Mouse (Mus musculus): ENCODE data around the gene Gm960. TPM values are rescaled to one million over a fixed set of nuclear protein-coding genes. Genes with fewer than 3 reads are reported as not detected.

The Gm960 gene
- polyA plus RNA-seq, 1 experiment from 2014 or later, result 1.1 TPM

DNA sequence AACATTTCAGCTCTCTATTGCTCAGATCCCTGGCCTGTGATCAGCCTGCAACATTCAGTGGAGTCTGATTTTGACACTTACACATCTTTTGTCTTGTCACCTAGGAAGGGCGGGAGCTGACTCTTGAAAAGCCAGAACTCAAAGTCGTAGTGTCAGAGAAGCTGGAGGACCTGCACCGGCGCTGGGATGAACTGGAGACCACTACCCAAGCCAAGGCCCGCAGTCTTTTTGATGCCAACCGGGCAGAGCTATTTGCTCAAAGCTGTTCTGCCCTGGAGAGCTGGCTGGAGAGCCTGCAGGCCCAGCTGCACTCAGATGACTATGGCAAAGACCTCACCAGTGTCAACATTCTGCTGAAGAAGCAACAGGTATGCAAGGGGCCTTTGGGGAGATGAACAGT lies 43.8 kb upstream of the Gm960 start:
- Histone ChIP-seq H3K4me1 (ENCODE audit: control insufficient read depth in 2 of 2, insufficient read depth in 2 of 2, low read length in 2 of 2) (peaks cover 0 to 7% of the 10 kb centered on the region in 2 experiments; a peak in 3 of 4 replicates), H3K4me3 (ENCODE audit: control insufficient read depth in 1 of 2, insufficient read depth in 1 of 2, low read depth in 1 of 2, low read length in 2 of 2) (no peak overlapping the region), H3K27ac (replicated peaks in 1 of 2; ENCODE audit: control insufficient read depth in 1 of 2, insufficient read depth in 1 of 2, low read depth in 2 of 2, low read length in 2 of 2) (no peak overlapping the region), H3K4me2 (ENCODE audit: low read length) (no peak overlapping the region), H3K27me3 (ENCODE audit: control insufficient read depth, insufficient read depth, low read length) (no peaks in the 10 kb centered on the region), H3K36me3 (ENCODE audit: control insufficient read depth, insufficient read depth, low read length) (no peaks in the 10 kb centered on the region), H3K9me3 (ENCODE audit: control insufficient read depth, low read length) (no peaks in the 10 kb centered on the region), H3K9ac (ENCODE audit: low read length) (no peak overlapping the region)
- WGBS, result 81% methylated on average over 6 of the region's 6 CpGs
- ATAC-seq (ENCODE audit: insufficient number of reproducible peaks, insufficient read depth, low FRiP score, low read depth), result no peak

DNA sequence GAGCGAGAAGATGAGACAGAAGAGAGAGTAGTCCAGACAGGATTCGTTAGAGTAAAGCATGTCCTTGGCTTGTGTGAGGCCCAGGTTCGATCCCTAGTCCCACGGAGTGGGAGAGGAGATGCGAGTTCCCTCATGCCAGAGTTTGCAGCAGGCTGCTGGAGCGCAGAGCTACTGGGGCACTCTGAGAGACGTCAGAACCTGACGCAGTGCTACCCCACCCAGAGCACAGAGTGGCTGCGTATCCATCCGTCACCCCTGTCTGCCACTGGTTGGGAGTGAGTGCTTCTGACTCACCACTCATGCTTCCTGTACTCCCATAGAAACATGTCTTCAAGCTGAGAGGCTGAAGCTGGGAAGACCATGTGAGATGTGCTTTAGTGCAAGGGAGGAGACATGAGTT lies 43.0 kb upstream of the Gm960 start:
- WGBS, result 70% methylated on average over 10 of the region's 10 CpGs
- Histone ChIP-seq H3K4me2 (ENCODE audit: low read length) (no peak overlapping the region), H3K4me1 (ENCODE audit: control insufficient read depth in 2 of 2, insufficient read depth in 2 of 2, low read length in 2 of 2) (peaks cover 0 to 7% of the 10 kb centered on the region in 2 experiments; a peak in 3 of 4 replicates), H3K4me3 (ENCODE audit: control insufficient read depth in 1 of 2, insufficient read depth in 1 of 2, low read depth in 1 of 2, low read length in 2 of 2) (no peak overlapping the region), H3K27me3 (ENCODE audit: control insufficient read depth, insufficient read depth, low read length) (no peaks in the 10 kb centered on the region), H3K36me3 (ENCODE audit: control insufficient read depth, insufficient read depth, low read length) (no peaks in the 10 kb centered on the region), H3K9me3 (ENCODE audit: control insufficient read depth, low read length) (no peaks in the 10 kb centered on the region), H3K9ac (ENCODE audit: low read length) (no peak overlapping the region), H3K27ac (replicated peaks in 1 of 2; ENCODE audit: control insufficient read depth in 1 of 2, insufficient read depth in 1 of 2, low read depth in 2 of 2, low read length in 2 of 2) (no peak overlapping the region)
- no peak for ATAC-seq (ENCODE audit: insufficient number of reproducible peaks, insufficient read depth, low FRiP score, low read depth)

DNA sequence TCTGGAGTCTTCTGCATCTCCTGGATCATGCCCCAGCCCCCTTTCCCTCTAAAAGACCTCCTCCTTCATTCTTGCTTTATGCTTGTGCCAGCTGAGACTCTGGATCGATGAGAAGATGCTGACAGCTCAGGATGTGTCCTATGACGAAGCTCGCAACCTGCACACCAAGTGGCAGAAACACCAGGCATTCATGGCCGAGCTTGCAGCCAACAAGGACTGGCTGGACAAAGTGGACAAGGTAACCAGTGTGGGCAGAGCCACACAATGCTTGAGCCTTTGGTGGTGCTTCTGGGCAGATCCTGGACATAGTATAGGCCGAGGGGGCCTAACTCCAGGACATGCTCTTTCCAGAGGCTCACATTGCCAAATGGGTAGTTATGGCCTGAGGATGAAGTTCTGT lies 41.3 kb upstream of the Gm960 start:
- no peaks in the 10 kb centered on the region for H3K27me3 ChIP-seq (ENCODE audit: control insufficient read depth, insufficient read depth, low read length)
- H3K4me2 ChIP-seq (ENCODE audit: low read length), result no peak overlapping the region
- no peaks in the 10 kb centered on the region for H3K9me3 ChIP-seq (ENCODE audit: control insufficient read depth, low read length)
- H3K4me1 ChIP-seq (ENCODE audit: control insufficient read depth in 2 of 2, insufficient read depth in 2 of 2, low read length in 2 of 2), result peaks cover 0 to under 1% of the 10 kb centered on the region in 2 experiments; a peak in 1 of 4 replicates
- no peak overlapping the region for H3K27ac ChIP-seq (replicated peaks in 1 of 2; ENCODE audit: control insufficient read depth in 1 of 2, insufficient read depth in 1 of 2, low read depth in 2 of 2, low read length in 2 of 2)
- H3K9ac ChIP-seq (ENCODE audit: low read length), result no peak overlapping the region
- no peak for ATAC-seq (ENCODE audit: insufficient number of reproducible peaks, insufficient read depth, low FRiP score, low read depth)
- no peak overlapping the region for H3K4me3 ChIP-seq (ENCODE audit: control insufficient read depth in 1 of 2, insufficient read depth in 1 of 2, low read depth in 1 of 2, low read length in 2 of 2)
- 78% methylated on average over 5 of the region's 5 CpGs for WGBS
- no peaks in the 10 kb centered on the region for H3K36me3 ChIP-seq (ENCODE audit: control insufficient read depth, insufficient read depth, low read length)

DNA sequence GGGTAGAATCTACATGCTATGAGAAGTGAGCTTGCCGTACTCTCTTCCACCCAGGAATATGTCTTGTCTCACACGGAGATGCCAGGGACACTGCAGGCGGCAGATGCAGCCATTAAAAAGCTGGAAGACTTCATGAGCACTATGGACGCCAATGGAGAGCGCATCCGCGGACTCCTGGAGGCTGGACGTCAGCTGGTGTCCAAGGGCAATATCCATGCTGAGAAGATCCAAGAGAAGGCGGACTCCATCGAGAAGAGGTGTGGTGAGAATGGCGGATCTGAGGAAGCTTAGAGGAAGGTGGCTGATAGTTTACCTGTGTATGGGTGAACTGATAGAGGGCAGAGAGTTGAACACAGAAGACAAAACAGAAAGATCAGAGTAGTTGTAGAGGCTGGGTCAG lies 40.6 kb upstream of the Gm960 start:
- H3K4me3 ChIP-seq (ENCODE audit: control insufficient read depth in 1 of 2, insufficient read depth in 1 of 2, low read depth in 1 of 2, low read length in 2 of 2), result no peak overlapping the region
- no peaks in the 10 kb centered on the region for H3K9me3 ChIP-seq (ENCODE audit: control insufficient read depth, low read length)
- H3K36me3 ChIP-seq (ENCODE audit: control insufficient read depth, insufficient read depth, low read length), result no peaks in the 10 kb centered on the region
- no peak overlapping the region for H3K27ac ChIP-seq (replicated peaks in 1 of 2; ENCODE audit: control insufficient read depth in 1 of 2, insufficient read depth in 1 of 2, low read depth in 2 of 2, low read length in 2 of 2)
- no peaks in the 10 kb centered on the region for H3K4me1 ChIP-seq (ENCODE audit: control insufficient read depth in 2 of 2, insufficient read depth in 2 of 2, low read length in 2 of 2)
- no peak overlapping the region for H3K4me2 ChIP-seq (ENCODE audit: low read length)
- no peak overlapping the region for H3K9ac ChIP-seq (ENCODE audit: low read length)
- no peaks in the 10 kb centered on the region for H3K27me3 ChIP-seq (ENCODE audit: control insufficient read depth, insufficient read depth, low read length)
- ATAC-seq (ENCODE audit: insufficient number of reproducible peaks, insufficient read depth, low FRiP score, low read depth), result no peak
- WGBS, result 91% methylated on average over 11 of the region's 11 CpGs

DNA sequence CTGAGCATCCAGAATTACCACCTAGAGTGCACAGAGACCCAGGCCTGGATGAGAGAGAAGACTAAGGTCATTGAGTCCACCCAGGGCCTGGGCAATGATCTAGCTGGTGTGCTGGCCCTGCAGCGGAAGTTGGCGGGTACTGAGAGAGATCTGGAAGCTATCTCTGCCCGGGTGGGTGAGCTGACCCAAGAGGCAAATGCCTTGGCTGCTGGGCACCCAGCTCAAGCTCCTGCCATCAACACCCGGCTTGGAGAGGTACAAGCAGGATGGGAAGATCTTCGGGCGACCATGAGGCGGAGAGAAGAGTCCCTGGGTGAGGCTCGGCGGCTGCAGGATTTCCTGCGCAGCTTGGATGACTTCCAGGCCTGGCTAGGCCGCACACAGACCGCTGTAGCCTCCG lies 39.4 kb upstream of the Gm960 start:
- Histone ChIP-seq H3K4me1 (ENCODE audit: control insufficient read depth in 2 of 2, insufficient read depth in 2 of 2, low read length in 2 of 2) (no peaks in the 10 kb centered on the region), H3K4me2 (ENCODE audit: low read length) (no peak overlapping the region), H3K9ac (ENCODE audit: low read length) (no peak overlapping the region), H3K4me3 (ENCODE audit: control insufficient read depth in 1 of 2, insufficient read depth in 1 of 2, low read depth in 1 of 2, low read length in 2 of 2) (no peak overlapping the region), H3K36me3 (ENCODE audit: control insufficient read depth, insufficient read depth, low read length) (no peaks in the 10 kb centered on the region), H3K9me3 (ENCODE audit: control insufficient read depth, low read length) (no peaks in the 10 kb centered on the region), H3K27ac (replicated peaks in 1 of 2; ENCODE audit: control insufficient read depth in 1 of 2, insufficient read depth in 1 of 2, low read depth in 2 of 2, low read length in 2 of 2) (no peak overlapping the region), H3K27me3 (ENCODE audit: control insufficient read depth, insufficient read depth, low read length) (no peaks in the 10 kb centered on the region)
- 71% methylated on average over 13 of the region's 13 CpGs for WGBS
- no peak for ATAC-seq (ENCODE audit: insufficient number of reproducible peaks, insufficient read depth, low FRiP score, low read depth)

DNA sequence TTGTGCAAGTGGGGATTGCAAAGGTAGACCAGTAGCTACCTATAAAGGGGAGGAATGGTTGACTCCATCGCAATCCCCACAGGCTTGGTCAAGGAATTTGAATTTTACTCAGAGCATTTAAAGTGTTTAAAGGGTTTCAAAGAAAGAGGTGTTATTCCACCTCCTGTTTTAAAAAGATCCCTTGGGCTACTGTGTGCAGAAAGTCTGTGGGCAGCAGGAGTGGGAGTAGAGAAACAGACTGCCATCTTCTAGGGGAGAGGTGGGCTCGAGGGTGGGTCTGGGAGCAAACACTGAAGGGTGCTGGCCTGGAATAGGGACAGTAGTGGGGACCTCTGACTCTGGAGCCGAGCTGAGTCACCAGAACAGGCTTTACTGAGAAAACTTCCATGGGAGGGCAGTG lies 34.6 kb upstream of the Gm960 start:
- Histone ChIP-seq H3K36me3 (ENCODE audit: control insufficient read depth, insufficient read depth, low read length) (no peaks in the 10 kb centered on the region), H3K9ac (ENCODE audit: low read length) (no peak overlapping the region), H3K9me3 (ENCODE audit: control insufficient read depth, low read length) (no peaks in the 10 kb centered on the region), H3K4me3 (ENCODE audit: control insufficient read depth in 1 of 2, insufficient read depth in 1 of 2, low read depth in 1 of 2, low read length in 2 of 2) (no peak overlapping the region), H3K4me1 (ENCODE audit: control insufficient read depth in 2 of 2, insufficient read depth in 2 of 2, low read length in 2 of 2) (no peaks in the 10 kb centered on the region), H3K27ac (replicated peaks in 1 of 2; ENCODE audit: control insufficient read depth in 1 of 2, insufficient read depth in 1 of 2, low read depth in 2 of 2, low read length in 2 of 2) (no peak overlapping the region), H3K4me2 (ENCODE audit: low read length) (no peak overlapping the region), H3K27me3 (ENCODE audit: control insufficient read depth, insufficient read depth, low read length) (no peaks in the 10 kb centered on the region)
- no peak for ATAC-seq (ENCODE audit: insufficient number of reproducible peaks, insufficient read depth, low FRiP score, low read depth)
- 82% methylated on average over 3 of the region's 3 CpGs for WGBS

DNA sequence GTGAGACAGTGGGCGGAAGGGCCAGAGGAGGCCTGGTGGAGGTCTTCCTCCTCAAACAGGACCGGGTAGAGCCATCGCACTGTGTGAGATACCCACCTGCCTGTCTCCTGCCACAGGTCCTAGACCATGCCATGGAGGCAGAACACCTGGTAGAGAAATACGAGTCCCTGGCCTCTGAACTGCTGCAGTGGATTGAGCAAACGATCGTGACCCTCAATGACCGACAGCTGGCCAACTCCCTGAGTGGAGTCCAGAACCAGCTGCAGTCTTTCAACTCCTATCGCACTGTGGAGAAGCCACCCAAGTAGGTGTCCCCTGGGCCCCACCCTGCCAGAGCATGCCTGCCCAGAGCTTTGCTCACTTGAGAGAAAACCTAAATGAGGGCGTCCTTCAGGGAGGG lies 30.7 kb upstream of the Gm960 start:
- Histone ChIP-seq H3K4me1 (ENCODE audit: control insufficient read depth in 2 of 2, insufficient read depth in 2 of 2, low read length in 2 of 2) (no peaks in the 10 kb centered on the region), H3K4me3 (ENCODE audit: control insufficient read depth in 1 of 2, insufficient read depth in 1 of 2, low read depth in 1 of 2, low read length in 2 of 2) (no peak overlapping the region), H3K9me3 (ENCODE audit: control insufficient read depth, low read length) (no peaks in the 10 kb centered on the region), H3K4me2 (ENCODE audit: low read length) (no peak overlapping the region), H3K27ac (replicated peaks in 1 of 2; ENCODE audit: control insufficient read depth in 1 of 2, insufficient read depth in 1 of 2, low read depth in 2 of 2, low read length in 2 of 2) (no peak overlapping the region), H3K9ac (ENCODE audit: low read length) (no peak overlapping the region), H3K27me3 (ENCODE audit: control insufficient read depth, insufficient read depth, low read length) (no peaks in the 10 kb centered on the region), H3K36me3 (ENCODE audit: control insufficient read depth, insufficient read depth, low read length) (no peaks in the 10 kb centered on the region)
- WGBS, result 83% methylated on average over 9 of the region's 9 CpGs
- no peak for ATAC-seq (ENCODE audit: insufficient number of reproducible peaks, insufficient read depth, low FRiP score, low read depth)

DNA sequence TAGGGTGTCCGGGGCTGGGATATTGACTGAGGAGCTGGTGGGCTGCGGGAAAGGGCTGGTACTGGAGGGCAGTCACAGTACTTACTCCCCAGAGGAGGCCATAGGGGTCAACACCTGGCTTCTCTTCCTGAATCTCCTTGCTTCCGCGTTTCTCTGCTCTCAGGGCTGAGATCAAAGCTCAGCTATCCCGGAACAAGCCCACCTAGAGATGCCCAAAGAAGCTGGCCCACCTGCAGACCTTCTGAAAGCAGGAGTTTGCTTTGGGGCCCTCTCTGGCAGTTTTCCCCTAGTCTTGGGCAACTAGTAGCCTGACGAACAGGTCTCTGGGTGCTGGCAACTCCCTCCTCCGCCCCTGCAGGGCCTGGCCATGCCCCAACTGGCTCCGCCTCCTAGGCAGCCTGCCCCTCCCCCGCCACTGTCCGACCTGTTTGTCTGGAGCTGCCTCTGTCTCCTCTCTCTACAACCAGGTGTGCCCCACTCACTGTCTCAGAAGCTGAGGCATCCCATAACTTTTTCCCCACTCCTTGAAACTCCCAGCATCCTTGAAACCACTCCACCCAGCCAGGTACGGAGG lies 22.3 kb upstream of the Gm960 start:
- Histone ChIP-seq H3K27ac (replicated peaks in 1 of 2; ENCODE audit: control insufficient read depth in 1 of 2, insufficient read depth in 1 of 2, low read depth in 2 of 2, low read length in 2 of 2) (no peak overlapping the region), H3K4me1 (ENCODE audit: control insufficient read depth in 2 of 2, insufficient read depth in 2 of 2, low read length in 2 of 2) (no peaks in the 10 kb centered on the region; a peak in 1 of 4 replicates), H3K9me3 (ENCODE audit: control insufficient read depth, low read length) (no peaks in the 10 kb centered on the region), H3K27me3 (ENCODE audit: control insufficient read depth, insufficient read depth, low read length) (peaks cover 34% of the 10 kb centered on the region), H3K9ac (ENCODE audit: low read length) (no peak overlapping the region), H3K4me3 (ENCODE audit: control insufficient read depth in 1 of 2, insufficient read depth in 1 of 2, low read depth in 1 of 2, low read length in 2 of 2) (no peak overlapping the region), H3K4me2 (ENCODE audit: low read length) (peak overlapping the region; percentile 23; the same call in 1 of the 2 replicates), H3K36me3 (ENCODE audit: control insufficient read depth, insufficient read depth, low read length) (no peaks in the 10 kb centered on the region)
- ATAC-seq (ENCODE audit: insufficient number of reproducible peaks, insufficient read depth, low FRiP score, low read depth), result no peak
- 10% methylated on average over 11 of the region's 11 CpGs for WGBS

All from heart, embryonic 14.5 days (tissue).